Mouse (Mus musculus) spleen, adult 2 months (tissue): Measurements from ENCODE around the gene Cars. TPM values are rescaled to one million over a fixed set of nuclear protein-coding genes. Genes with fewer than 3 reads are reported as not detected.

ENCODE experiments used
- DNase-seq, 2 experiments: peaks; one replicate each; pipeline versions ENCODE4 v3.0.0 to v3.0.0-alpha.2; 2012 to 2021; ENCODE audit warnings: low spot score in 2 of 2, low read depth in 1 of 2
- H3K27ac ChIP-seq: fragments of 200-500 bp; 2 replicates; pipeline ENCODE4 v1.5.1; 2012; ENCODE audit warnings: low read length, inconsistent platforms; ENCODE audit not compliant: insufficient read depth
- H3K27me3 ChIP-seq: fragments of 200-500 bp; 2 replicates; pipeline ENCODE4 v1.6.1; 2012; ENCODE audit warnings: mild to moderate bottlenecking, moderate library complexity, low read length, inconsistent platforms; ENCODE audit not compliant: control insufficient read depth, insufficient read depth
- H3K36me3 ChIP-seq: fragments of 200-500 bp; 2 replicates; pipeline ENCODE4 v1.6.1; 2012; ENCODE audit warnings: mild to moderate bottlenecking, low read length, inconsistent platforms; ENCODE audit not compliant: control insufficient read depth, insufficient read depth
- H3K4me1 ChIP-seq: fragments of 200-500 bp; 2 replicates; pipeline ENCODE4 v1.6.1; 2011; ENCODE audit warnings: inconsistent platforms; ENCODE audit not compliant: control insufficient read depth, insufficient read depth, insufficient read length
- H3K4me3 ChIP-seq: fragments of 200-500 bp; 2 replicates; pipeline ENCODE4 v1.5.1; 2011; ENCODE audit warnings: mild to moderate bottlenecking, inconsistent platforms; ENCODE audit not compliant: insufficient read depth, insufficient read length; ENCODE audit errors: extremely low read depth
- CTCF ChIP-seq: fragments of 200-500 bp; IDR thresholded peaks from 2 replicates; pipeline ENCODE4 v1.5.1; 2011; ENCODE audit warnings: mild to moderate bottlenecking, inconsistent platforms; ENCODE audit not compliant: insufficient read depth, insufficient read length, insufficient replicate concordance; ENCODE audit errors: extremely low read depth
- POLR2A ChIP-seq: fragments of 200-500 bp; IDR thresholded peaks from 2 replicates; pipeline ENCODE4 v1.6.1; 2011; ENCODE audit warnings: low read depth, low read length, inconsistent platforms
- WGBS: fragments of 180-500 bp; shearing (Covaris S2); methylation state at CpG from one replicate; pipeline ENCODE4 v1.1.7; 2018; 5-methylcytosine and 5-hydroxymethylcytosine counted together
- polyA plus RNA-seq: library from polyadenylated mRNA; depleted of rRNA; stranded (reverse); fragments of >200 nt; gene quantifications from 2 replicates; pipeline ENCODE4 v1.2.3, GENCODE M21; 2012

The Cars gene
- polyA plus RNA-seq, 1 experiment = 12.2 TPM

DNA sequence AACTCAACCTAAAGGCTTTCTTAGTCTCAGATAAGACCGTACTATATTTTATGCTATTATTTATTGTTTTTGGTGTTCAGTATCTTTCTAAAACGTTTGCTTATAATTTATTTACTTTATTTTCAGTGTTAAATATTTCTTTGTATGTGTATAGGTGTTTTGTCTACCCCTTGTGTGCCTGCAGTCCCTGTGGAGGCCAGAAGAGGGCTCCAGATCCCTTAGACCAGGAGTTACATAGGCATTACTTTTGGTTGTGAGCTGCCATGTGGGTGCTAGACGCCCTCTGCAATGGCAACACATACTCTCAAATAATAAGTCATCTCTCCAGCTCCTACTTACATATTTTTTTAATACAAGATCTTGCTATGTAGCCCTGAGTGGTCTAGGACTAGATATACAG is 12.3 kb upstream of the Cars start:
- WGBS = 75% methylated on average over 3 of the region's 3 CpGs
- Histone ChIP-seq H3K4me3 (no peak overlapping the region), H3K27me3 (no peaks in the 10 kb centered on the region), H3K27ac (no peak overlapping the region), H3K36me3 (peaks cover 17% of the 10 kb centered on the region), H3K4me1 (no peaks in the 10 kb centered on the region)
- TF ChIP-seq CTCF (peak; percentile 35; the same call in 1 of the 2 replicates), POLR2A (no peak)
- no peak for DNase-seq

DNA sequence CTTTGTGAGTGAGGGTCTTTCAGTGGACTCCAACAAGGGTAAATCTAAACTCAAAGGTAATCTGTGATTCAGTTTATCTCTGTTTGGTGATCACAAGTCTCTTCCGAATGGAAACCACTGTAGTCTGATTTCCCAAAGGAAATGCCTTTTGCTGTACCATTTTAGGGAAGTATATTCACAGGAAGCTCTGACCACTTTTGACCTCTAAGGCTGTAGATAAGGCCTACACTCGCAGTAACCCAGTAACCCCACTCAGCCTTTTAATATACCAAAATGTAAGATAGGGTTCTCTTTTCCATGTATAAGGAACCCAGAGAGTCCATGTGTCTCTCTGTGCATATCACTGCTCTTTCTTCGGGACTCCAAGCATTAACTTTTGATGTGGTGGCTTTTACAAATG is 5.4 kb upstream of the Cars start:
- Histone ChIP-seq H3K4me1 (peaks cover 2% of the 10 kb centered on the region; the same call in 1 of the 2 replicates), H3K4me3 (no peak overlapping the region), H3K27ac (no peak overlapping the region), H3K36me3 (peaks cover 14% of the 10 kb centered on the region), H3K27me3 (no peaks in the 10 kb centered on the region)
- TF ChIP-seq CTCF = no peak
- 38% methylated on average over 3 of the region's 3 CpGs for WGBS
- DNase-seq = no peak

DNA sequence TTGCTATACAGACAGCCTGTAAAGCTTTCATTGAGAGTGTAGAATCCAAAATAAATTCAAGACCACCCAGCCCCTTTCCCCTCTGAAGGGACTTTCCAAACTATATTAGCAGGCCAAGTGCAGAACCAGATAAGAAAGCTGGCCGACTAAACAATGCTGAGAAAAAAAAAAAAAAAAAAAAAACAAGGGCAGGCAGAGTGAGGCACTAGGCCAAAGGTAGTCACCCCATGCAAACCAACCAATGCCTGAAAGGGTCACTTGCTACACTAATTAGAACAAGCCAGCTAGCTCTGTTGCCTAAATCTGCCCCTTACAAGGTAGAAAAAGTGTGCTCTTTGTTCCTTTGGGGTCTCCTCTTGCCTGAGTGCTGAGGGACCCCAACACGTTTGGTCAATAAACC is 5.0 kb upstream of the Cars start:
- no peak for TF ChIP-seq POLR2A
- no peak for TF ChIP-seq CTCF
- no peaks in the 10 kb centered on the region for H3K27me3 ChIP-seq
- 54% methylated on average over 2 of the region's 2 CpGs for WGBS
- H3K27ac ChIP-seq = no peak overlapping the region
- no peak for DNase-seq
- peaks cover 14% of the 10 kb centered on the region for H3K36me3 ChIP-seq
- no peak overlapping the region for H3K4me3 ChIP-seq
- peaks cover 2% of the 10 kb centered on the region; the same call in 1 of the 2 replicates for H3K4me1 ChIP-seq

DNA sequence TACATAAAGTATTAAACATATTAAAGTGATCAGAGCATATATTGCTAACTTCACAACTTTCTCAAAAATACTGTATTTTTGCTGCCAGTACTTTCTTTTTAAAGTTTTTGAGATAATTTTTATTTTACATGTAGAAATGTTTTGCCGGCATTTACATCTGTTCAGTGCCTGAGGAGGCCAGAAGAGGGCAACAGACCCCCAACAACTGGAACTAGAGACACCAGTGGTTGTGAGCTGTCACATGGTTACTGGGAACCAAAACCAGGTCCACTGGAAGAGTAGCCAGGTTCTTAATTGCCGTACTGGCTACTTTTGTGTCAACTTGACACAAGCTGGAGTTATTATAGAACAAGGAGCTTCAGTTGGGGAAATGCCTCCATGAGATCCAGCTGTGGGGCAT is 1.8 kb upstream of the Cars start:
- TF ChIP-seq CTCF (no peak), POLR2A (no peak)
- H3K4me3 ChIP-seq = no peak overlapping the region
- 85% methylated on average over 2 of the region's 2 CpGs for WGBS
- no peak for DNase-seq
- peaks cover 8% of the 10 kb centered on the region; the same call in 1 of the 2 replicates for H3K4me1 ChIP-seq
- no peaks in the 10 kb centered on the region for H3K36me3 ChIP-seq
- no peak overlapping the region for H3K27ac ChIP-seq
- no peaks in the 10 kb centered on the region for H3K27me3 ChIP-seq

DNA sequence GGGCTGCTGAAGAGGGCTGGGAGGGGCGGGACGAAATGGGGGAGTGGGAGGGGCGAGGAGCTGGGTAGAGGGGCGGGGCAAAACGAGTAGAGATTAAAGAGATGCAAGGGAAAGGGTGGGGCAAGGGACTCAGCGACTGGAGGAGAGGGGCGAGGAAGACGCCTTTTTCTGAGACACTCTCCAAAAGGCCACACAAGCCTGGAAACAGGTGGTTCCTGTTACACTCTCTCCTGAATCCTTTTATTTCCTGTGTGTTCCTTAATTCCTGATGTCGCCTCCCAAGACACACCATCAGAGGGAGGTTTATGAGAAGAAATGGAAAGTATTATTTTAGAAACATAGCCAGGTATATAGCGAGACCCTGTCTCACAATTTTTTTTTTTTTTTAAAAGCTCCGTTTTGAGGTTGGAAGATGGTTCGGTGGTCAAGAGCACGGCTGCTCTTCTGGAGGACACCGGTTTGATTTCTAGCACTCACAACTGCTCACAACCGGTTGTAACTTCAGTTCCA is 396 bp upstream of the Cars start:
- no peak for TF ChIP-seq POLR2A
- no peak for TF ChIP-seq CTCF
- no peak for DNase-seq
- Histone ChIP-seq H3K4me1 (peaks cover 8% of the 10 kb centered on the region; the same call in 1 of the 2 replicates), H3K27ac (no peak overlapping the region), H3K36me3 (no peaks in the 10 kb centered on the region), H3K4me3 (peak overlapping the region; percentile 62), H3K27me3 (no peaks in the 10 kb centered on the region)
- 6% methylated on average over 15 of the region's 15 CpGs for WGBS

DNA sequence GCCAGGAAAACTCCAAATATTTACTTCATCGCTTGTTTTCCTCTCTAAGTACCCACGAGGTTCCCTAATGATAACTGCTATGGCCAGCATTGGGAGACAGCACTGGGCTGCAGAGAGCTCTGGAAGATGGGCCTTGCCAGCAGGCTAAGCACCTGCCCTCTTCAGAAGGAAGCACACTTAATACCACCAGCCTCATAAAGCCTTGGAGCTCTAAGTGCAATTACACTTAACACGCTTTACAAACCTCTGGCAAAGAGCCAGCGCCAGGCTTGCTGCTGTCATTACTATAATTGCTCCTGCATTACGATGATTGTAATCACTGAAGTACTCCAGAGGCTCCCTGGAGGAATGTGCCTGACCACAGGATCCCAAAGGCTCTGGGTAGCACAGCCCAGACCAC is 5.0 kb downstream of the Cars start:
- H3K4me1 ChIP-seq = peaks cover 6% of the 10 kb centered on the region; the same call in 1 of the 2 replicates
- 84% methylated on average over 5 of the region's 5 CpGs for WGBS
- no peak for DNase-seq
- no peak overlapping the region for H3K4me3 ChIP-seq
- no peak overlapping the region for H3K27ac ChIP-seq
- H3K27me3 ChIP-seq = no peaks in the 10 kb centered on the region
- TF ChIP-seq CTCF = no peak
- H3K36me3 ChIP-seq = no peaks in the 10 kb centered on the region

DNA sequence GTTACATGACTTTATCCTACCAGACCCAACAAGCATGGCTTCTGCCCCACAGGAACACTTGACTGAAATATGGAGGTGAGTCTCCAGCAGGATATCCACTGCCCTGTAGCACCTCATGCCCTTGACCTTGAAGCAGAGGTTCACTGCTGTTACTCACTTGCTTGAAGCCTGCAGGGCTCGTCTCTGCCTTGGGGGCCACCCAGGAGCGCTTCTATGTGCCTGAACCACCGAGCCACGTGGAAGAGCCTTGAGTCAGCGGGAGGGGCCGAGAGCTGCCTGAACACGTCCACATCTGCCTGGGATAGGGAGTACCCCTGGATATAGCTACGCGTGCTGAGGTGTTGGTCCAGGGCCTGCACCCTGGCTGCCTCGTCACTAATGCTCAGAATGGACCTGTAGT is 7.6 kb downstream of the Cars start:
- 93% methylated on average over 10 of the region's 10 CpGs for WGBS
- TF ChIP-seq CTCF (no peak), POLR2A (no peak)
- Histone ChIP-seq H3K36me3 (peaks cover 5% of the 10 kb centered on the region; the same call in 1 of the 2 replicates), H3K27ac (no peak overlapping the region), H3K27me3 (no peaks in the 10 kb centered on the region), H3K4me1 (no peaks in the 10 kb centered on the region), H3K4me3 (no peak overlapping the region)
- DNase-seq = no peak
